24 mouse cellular contexts compared by ENCODE assay signal in the genomic region with DNA sequence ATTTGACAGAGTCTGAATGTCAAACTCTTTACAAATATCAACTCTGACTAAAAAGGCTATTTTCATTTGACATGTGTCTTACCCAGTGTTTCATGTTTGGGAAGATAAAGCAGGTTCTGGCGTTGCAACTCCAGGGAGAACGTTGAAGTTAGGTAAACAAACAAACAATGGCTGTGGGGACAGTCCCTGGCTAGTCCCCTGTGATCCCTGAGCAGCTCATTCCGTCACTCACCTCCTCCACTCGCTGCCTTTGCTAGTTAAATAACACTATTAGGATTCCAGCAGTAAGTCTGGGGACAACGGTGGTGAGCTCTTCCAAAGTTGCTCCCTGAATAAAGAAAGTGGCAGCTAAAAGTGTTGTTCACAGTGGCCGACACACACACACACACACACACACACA.
"Had no signal": no experiment of that assay in that cellular context is flagged by ENCODE, and none has a peak within 500 bp of the region (broad histone marks: within the 10 kb centered on the region; RNA-seq: fewer than 3 reads in every experiment).

No protein-coding gene starts in this region.

- H3K4me2 ChIP-seq: heart, embryonic 11.5 days; hindbrain, embryonic 12.5 days; hindbrain, embryonic 14.5 days; intestine, embryonic 15.5 days; limb, embryonic 13.5 days; limb, embryonic 15.5 days had no signal

- ATAC-seq: forebrain, postnatal 0 days; hindbrain, embryonic 16.5 days; inflammation-experienced regulatory T-cells, adult 6 months; intestine, embryonic 15.5 days; intestine, postnatal 0 days had no signal

- DNase-seq: forebrain, postnatal 0 days; gastrocnemius, postnatal 14 days; gastrocnemius, postnatal 36 days; heart, adult 11 months; heart, adult 2 months; heart, postnatal 10 days; heart, postnatal 4 days; kidney, adult 18-20 months; kidney, adult 8-10 months; kidney, postnatal 14 days; kidney, postnatal 36 days; left cerebral cortex, postnatal 4 days had no signal

- H3K27me3 ChIP-seq: hindbrain, embryonic 12.5 days; intestine, embryonic 15.5 days; limb, embryonic 15.5 days had no signal

- H3K36me3 ChIP-seq: hindbrain, embryonic 10.5 days; hindbrain, embryonic 12.5 days; intestine, embryonic 15.5 days; limb, embryonic 13.5 days; limb, embryonic 15.5 days had no signal

- H3K4me3 ChIP-seq: heart, adult 2 months; hindbrain, embryonic 10.5 days; hindbrain, embryonic 12.5 days; intestine, embryonic 15.5 days; layer of hippocampus, adult 2 months; left cerebral cortex, adult 2 months; limb, embryonic 13.5 days; limb, embryonic 15.5 days had no signal

- H3K4me1 ChIP-seq: hindbrain, embryonic 10.5 days; hindbrain, embryonic 12.5 days; intestine, embryonic 15.5 days; limb, embryonic 13.5 days; limb, embryonic 15.5 days had no signal

- H3K27ac ChIP-seq: heart, adult 2 months; hindbrain, embryonic 10.5 days; hindbrain, embryonic 12.5 days; hindbrain, embryonic 14.5 days; intestine, embryonic 15.5 days; layer of hippocampus, adult 2 months; left cerebral cortex, adult 2 months; limb, embryonic 13.5 days; limb, embryonic 15.5 days had no signal

- H3K9ac ChIP-seq: forebrain, postnatal 0 days; hindbrain, embryonic 12.5 days; hindbrain, embryonic 14.5 days; intestine, embryonic 15.5 days; limb, embryonic 13.5 days; limb, embryonic 15.5 days had no signal

- H3K9me3 ChIP-seq: hindbrain, embryonic 10.5 days; hindbrain, embryonic 12.5 days; intestine, embryonic 15.5 days; limb, embryonic 13.5 days; limb, embryonic 15.5 days had no signal
